Mouse (Mus musculus) kidney, embryonic 14.5 days (tissue): ENCODE measurements around the gene A830005F24Rik. TPM values are rescaled to one million over a fixed set of nuclear protein-coding genes. Genes with fewer than 3 reads are reported as not detected.
A peak's percentile ranks its signal among the peaks of the same experiment; 100 is the strongest.
"Not testable (repeated sequence)": the region's sequence is repeated elsewhere in the genome, so short reads cannot be mapped to it uniquely, and the experiment has no call there.

Source experiments
- ATAC-seq: fragments of 200-750 bp; cut with Nextera tagmentation; 2 replicates; pipeline ENCODE4 v1.8.0; 2017; ENCODE audit warnings: moderate number of reproducible peaks, mild to moderate bottlenecking, moderate TSS enrichment, moderate library complexity; ENCODE audit not compliant: low FRiP score, low TSS enrichment
- H3K27ac ChIP-seq: fragments of 300-500 bp; sonication (generic); 2 replicates; pipeline ENCODE4 v1.5.1; 2014; ENCODE audit warnings: low read depth, mild to moderate bottlenecking, low read length, moderate library complexity, mixed read lengths
- H3K27me3 ChIP-seq: fragments of 300-500 bp; sonication (generic); 2 replicates; pipeline ENCODE4 v1.6.1; 2014; ENCODE audit warnings: mild to moderate bottlenecking, low read length; ENCODE audit not compliant: control insufficient read depth, insufficient read depth
- H3K36me3 ChIP-seq: fragments of 300-500 bp; sonication (generic); 2 replicates; pipeline ENCODE4 v1.6.1; 2014; ENCODE audit warnings: low read length, mixed read lengths; ENCODE audit not compliant: control insufficient read depth, insufficient read depth
- H3K4me1 ChIP-seq: fragments of 300-500 bp; sonication (generic); 2 replicates; pipeline ENCODE4 v1.6.1; 2014; ENCODE audit warnings: low read length, mixed read lengths; ENCODE audit not compliant: control insufficient read depth, insufficient read depth
- H3K4me2 ChIP-seq: fragments of 300-500 bp; sonication (generic); replicated peaks from 2 replicates; pipeline ENCODE4 v1.6.1; 2014; ENCODE audit warnings: low read depth, mild to moderate bottlenecking, low read length
- H3K4me3 ChIP-seq: fragments of 300-500 bp; sonication (generic); 2 replicates; pipeline ENCODE4 v1.5.1; 2014; ENCODE audit warnings: mild to moderate bottlenecking, low read length
- H3K9ac ChIP-seq: fragments of 300-500 bp; sonication (generic); 2 replicates; pipeline ENCODE4 v1.6.1; 2014; ENCODE audit warnings: low read depth, mild to moderate bottlenecking, low read length, moderate library complexity
- H3K9me3 ChIP-seq: fragments of 300-500 bp; sonication (generic); 2 replicates; pipeline ENCODE4 v1.6.1; 2016; ENCODE audit warnings: low read length; ENCODE audit not compliant: control insufficient read depth
- WGBS: fragments of 180-500 bp; shearing (Covaris S2); extraction: QIAGEN DNeasy Blood & Tissue Kit; methylation state at CpG from one replicate; pipeline ENCODE4 v1.1.7; 2014; 5-methylcytosine and 5-hydroxymethylcytosine counted together
- polyA plus RNA-seq: library from polyadenylated mRNA; unstranded; fragments of >200 nt; fragmentation: Nextera tagmentation; extraction: Ambion mirVana; gene quantifications from 2 replicates; pipeline ENCODE4 v1.2.1, GENCODE M21; 2014

The A830005F24Rik gene
- polyA plus RNA-seq, 1 experiment from 2014 or later: 2.1 TPM

DNA sequence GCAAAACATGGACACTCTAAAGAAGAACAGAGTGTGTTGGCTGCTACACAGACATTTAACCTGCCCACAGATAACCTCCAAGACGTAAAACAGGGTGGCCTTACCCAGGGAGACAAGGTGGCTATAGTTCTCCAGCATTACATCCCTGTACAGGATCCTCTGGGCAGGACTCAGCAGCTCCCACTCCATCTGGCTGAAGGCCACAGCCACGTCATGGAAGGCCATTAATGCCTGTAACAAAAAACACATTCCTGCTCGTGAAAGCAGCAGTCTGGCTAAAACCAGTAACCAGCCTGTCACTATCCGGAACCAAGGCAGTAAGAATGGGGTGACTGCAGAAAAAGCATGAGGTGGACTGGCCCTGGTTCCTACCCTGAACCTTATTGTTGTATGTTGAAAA, 14.7 kb upstream of the A830005F24Rik start:
- peak; percentile 35; the same call in 1 of the 2 replicates for ATAC-seq
- 0 out of 2 replicates have a peak, but pooled peaks cover 3% of the 10 kb centered on the region for H3K4me1 ChIP-seq
- peaks cover 10% of the 10 kb centered on the region for H3K36me3 ChIP-seq
- no peak overlapping the region for H3K9ac ChIP-seq
- H3K9me3 ChIP-seq: no peaks in the 10 kb centered on the region
- WGBS: 46% methylated on average over 4 of the region's 4 CpGs
- no peak overlapping the region for H3K4me3 ChIP-seq
- no peak overlapping the region for H3K27ac ChIP-seq
- H3K4me2 ChIP-seq: no peak overlapping the region
- H3K27me3 ChIP-seq: no peaks in the 10 kb centered on the region

DNA sequence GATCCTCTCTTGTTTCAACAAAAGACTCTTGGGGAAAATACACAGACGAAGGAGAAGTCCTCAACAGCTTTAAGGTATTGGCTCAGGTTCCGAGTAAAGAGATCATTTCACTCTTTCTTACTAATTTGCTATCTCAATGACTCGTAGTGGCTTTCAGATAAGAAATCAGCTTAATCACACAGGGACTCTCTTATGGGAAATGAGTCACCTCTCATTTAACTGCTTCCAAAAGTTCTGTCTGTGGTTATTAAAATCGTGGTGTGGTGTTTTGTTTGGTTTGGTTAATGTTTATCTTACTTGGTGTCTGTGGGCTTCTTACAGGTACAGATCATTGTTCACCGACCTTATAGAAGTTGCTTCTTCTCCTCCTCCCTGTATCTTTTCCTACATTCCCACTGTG, 10.9 kb upstream of the A830005F24Rik start:
- H3K27ac ChIP-seq: no peak overlapping the region
- WGBS: 80% methylated on average over 5 of the region's 5 CpGs
- H3K9me3 ChIP-seq: no peaks in the 10 kb centered on the region
- H3K9ac ChIP-seq: no peak overlapping the region
- no peaks in the 10 kb centered on the region for H3K27me3 ChIP-seq
- no peak for ATAC-seq
- no peak overlapping the region for H3K4me2 ChIP-seq
- no peak overlapping the region for H3K4me3 ChIP-seq
- H3K4me1 ChIP-seq: 0 out of 2 replicates have a peak, but pooled peaks cover 3% of the 10 kb centered on the region
- peaks cover 31% of the 10 kb centered on the region for H3K36me3 ChIP-seq

DNA sequence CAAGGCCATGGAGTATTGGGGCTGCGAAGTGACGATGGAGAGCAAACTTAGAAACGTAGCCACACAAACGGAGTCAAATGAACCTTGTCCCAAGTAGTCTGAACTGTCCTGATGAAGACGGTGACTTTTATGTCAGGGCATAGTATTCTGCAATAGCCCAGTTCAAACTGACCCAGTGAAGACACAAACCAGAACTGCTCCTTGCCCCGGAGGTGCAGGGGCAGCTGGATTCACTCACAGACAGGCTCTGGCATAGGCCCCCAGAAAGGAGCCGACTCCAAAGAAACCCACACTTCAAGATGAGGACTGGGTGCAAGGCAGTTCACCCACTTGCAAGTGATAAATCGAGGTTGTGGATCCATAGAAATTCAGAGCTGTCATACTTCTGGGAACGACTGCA, 4.7 kb upstream of the A830005F24Rik start:
- no peaks in the 10 kb centered on the region for H3K9me3 ChIP-seq
- no peak overlapping the region for H3K4me2 ChIP-seq
- no peak for ATAC-seq
- no peaks in the 10 kb centered on the region for H3K27me3 ChIP-seq
- WGBS: 94% methylated on average over 9 of the region's 9 CpGs
- H3K36me3 ChIP-seq: peaks cover 23% of the 10 kb centered on the region
- no peaks in the 10 kb centered on the region for H3K4me1 ChIP-seq
- H3K9ac ChIP-seq: no peak overlapping the region
- H3K4me3 ChIP-seq: no peak overlapping the region
- no peak overlapping the region for H3K27ac ChIP-seq

DNA sequence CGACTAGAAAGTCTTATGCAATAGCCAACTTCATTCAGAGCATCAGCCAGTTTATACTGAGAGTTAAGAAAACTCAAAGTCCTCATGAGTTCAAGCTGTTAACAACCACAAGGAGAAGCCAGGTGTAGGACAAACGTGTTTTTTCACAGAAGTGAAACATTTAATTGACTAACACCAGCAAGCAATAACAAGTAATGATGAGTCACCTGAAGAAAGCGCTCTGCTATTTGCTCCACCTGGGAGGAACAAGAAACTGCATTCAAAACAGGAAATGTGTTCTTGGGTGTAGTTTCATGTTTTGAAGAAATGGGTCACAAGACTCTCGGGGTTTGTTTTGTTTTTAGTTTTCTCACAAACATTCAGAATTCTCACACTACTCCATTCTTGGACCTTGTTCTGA, 2.5 kb downstream of the A830005F24Rik start:
- no peaks in the 10 kb centered on the region for H3K4me1 ChIP-seq
- ATAC-seq: no peak
- no peak overlapping the region for H3K4me3 ChIP-seq
- H3K4me2 ChIP-seq: no peak overlapping the region
- H3K36me3 ChIP-seq: no peaks in the 10 kb centered on the region
- H3K9ac ChIP-seq: no peak overlapping the region
- 85% methylated on average over 4 of the region's 4 CpGs for WGBS
- H3K9me3 ChIP-seq: 0 out of 2 replicates have a peak, but pooled peaks cover 2% of the 10 kb centered on the region
- H3K27me3 ChIP-seq: no peaks in the 10 kb centered on the region
- no peak overlapping the region for H3K27ac ChIP-seq

DNA sequence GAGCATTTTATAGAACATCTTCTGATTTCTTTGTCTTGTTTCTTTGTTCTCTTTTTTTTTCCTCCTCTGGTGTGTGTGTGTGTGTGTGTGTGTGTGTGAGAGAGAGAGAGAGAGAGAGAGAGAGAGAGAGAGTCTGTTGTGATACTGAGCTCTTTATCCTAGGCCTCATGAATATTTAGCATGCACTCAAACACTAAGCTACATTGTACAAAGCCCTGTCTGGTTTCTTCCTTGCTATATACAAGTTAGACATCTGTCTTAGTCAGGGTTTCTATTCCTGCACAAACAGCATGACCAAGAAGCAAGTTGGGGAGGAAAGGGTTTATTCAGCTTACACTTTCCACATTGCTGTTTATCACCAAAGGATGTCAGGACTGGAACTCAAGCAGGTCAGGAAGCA, 5.8 kb downstream of the A830005F24Rik start:
- H3K27me3 ChIP-seq, H3K4me2 ChIP-seq, H3K9me3 ChIP-seq, ATAC-seq, H3K4me3 ChIP-seq, H3K4me1 ChIP-seq, H3K27ac ChIP-seq, H3K36me3 ChIP-seq, H3K9ac ChIP-seq: not testable (repeated sequence)

DNA sequence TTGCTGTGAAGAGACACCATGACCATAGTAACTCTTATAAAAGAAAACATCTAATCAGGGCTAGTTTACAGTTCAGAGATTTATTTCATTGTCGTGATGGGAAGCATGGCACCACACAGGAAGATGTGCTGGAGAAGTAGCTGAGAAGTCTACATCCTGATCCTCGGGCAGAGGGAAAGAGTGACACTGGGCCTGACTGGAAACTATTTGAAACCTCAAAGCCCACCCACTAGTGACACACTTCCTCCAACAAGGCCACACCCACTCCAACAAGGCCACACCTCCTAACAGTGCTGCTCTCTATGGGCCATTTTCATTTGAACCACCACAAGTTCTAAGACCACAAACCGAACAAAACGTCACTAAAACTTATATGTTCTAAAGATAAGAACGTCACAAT, 12.4 kb downstream of the A830005F24Rik start:
- Histone ChIP-seq H3K27me3 (no peaks in the 10 kb centered on the region), H3K27ac (no peak overlapping the region)
- ATAC-seq: no peak

DNA sequence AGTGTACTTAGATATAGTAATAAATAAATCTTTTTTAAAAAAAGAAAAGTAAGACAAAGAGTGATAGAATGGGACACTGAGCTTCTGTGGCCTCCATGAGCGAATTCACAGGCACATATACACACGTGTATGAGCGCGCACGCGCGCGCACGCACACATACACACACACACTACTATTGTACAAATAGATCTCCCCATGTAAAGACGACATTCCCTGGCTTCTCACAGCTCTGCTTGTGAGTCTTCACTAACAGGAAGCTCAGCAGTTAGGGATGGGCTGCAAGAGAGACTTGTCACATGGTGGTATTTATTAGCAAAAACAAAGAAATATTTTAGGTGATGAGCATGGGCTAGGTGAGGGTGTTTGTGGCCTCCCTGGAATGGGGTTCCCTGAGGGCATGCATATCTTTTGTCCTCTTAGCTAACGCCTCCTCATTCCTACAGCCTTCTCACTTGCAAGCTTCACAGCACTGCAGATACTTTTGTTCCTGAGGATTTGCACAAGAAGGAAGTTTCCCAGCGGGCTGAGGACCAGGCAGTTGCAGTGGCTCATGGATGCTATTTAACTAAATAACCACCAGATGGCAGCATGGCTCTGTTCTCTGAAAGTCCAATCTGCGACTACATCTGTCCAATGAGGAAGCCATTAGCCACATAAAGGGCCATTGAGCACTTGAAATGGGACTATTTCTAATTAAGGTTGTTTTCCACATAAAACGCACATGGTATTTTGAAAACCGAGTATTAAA, 14.9 kb downstream of the A830005F24Rik start:
- WGBS: 53% methylated on average over 15 of the region's 15 CpGs
- no peak overlapping the region for H3K9ac ChIP-seq
- no peaks in the 10 kb centered on the region for H3K4me1 ChIP-seq

More for the DNA sequence above, 12.4 kb downstream of the A830005F24Rik start:
- H3K4me1 ChIP-seq: no peaks in the 10 kb centered on the region
- H3K4me3 ChIP-seq: no peak overlapping the region
- no peak overlapping the region for H3K4me2 ChIP-seq
- no peak overlapping the region for H3K9ac ChIP-seq
- WGBS: 78% methylated on average over 5 of the region's 5 CpGs
- no peaks in the 10 kb centered on the region for H3K9me3 ChIP-seq
- H3K36me3 ChIP-seq: no peaks in the 10 kb centered on the region

DNA sequence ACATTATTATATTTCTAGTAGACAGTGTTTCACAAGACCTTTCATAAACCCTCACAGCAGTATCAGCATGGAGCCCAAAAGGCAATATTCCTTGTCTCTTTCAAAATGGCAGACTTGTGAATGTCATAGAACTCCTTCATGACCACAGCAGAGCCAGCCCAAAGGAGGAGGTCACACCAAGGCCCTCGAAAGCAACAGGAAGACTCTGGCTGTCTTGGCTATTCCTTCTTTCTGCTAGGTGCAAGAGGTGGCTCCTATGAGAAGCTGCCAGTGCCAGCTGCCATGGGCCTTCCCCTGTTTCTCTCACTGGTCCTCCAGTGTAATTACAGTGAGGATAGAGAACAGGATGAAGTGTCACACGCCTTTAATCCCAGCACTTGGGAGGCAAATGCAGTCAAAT, 15.7 kb downstream of the A830005F24Rik start:
- 62% methylated on average over 2 of the region's 2 CpGs for WGBS
- Histone ChIP-seq H3K9ac (no peak overlapping the region), H3K9me3 (no peaks in the 10 kb centered on the region), H3K27me3 (no peaks in the 10 kb centered on the region), H3K4me2 (no peak overlapping the region), H3K4me3 (no peak overlapping the region), H3K27ac (no peak overlapping the region), H3K4me1 (no peaks in the 10 kb centered on the region), H3K36me3 (peaks cover 6% of the 10 kb centered on the region; the same call in 1 of the 2 replicates)
- ATAC-seq: no peak

More for the DNA sequence above, 14.9 kb downstream of the A830005F24Rik start:
- no peak overlapping the region for H3K27ac ChIP-seq
- no peak overlapping the region for H3K4me3 ChIP-seq
- H3K27me3 ChIP-seq: no peaks in the 10 kb centered on the region
- peak; percentile 70 for ATAC-seq
- no peaks in the 10 kb centered on the region for H3K36me3 ChIP-seq
- no peak overlapping the region for H3K4me2 ChIP-seq
- no peaks in the 10 kb centered on the region for H3K9me3 ChIP-seq

DNA sequence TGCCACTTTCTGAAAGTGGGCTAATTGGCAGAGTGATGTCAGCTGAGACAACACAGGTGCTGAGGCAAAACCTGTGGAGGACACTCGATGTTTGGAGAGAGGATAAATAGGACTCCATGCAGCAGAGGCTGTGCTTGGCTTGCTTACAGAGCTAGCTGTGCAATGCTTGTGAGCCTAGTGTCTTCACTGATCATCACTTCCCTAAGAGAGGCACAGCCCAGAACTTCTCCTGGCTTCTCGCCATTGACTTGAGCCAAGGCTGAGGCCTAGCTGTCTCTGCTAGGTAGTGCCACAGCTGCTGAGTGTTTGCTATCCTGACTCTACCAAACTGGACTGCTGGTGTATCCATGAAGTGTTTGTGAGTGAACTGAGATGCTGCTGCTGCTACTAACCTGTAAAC, 17.3 kb downstream of the A830005F24Rik start:
- ATAC-seq: 0 out of 2 replicates have a peak, but pooled peaks have one; percentile 41
- Histone ChIP-seq H3K36me3 (peaks cover 21% of the 10 kb centered on the region; the same call in 1 of the 2 replicates), H3K4me1 (no peaks in the 10 kb centered on the region), H3K27ac (no peak overlapping the region), H3K27me3 (no peaks in the 10 kb centered on the region), H3K9ac (no peak overlapping the region), H3K4me3 (no peak overlapping the region), H3K4me2 (no peak overlapping the region), H3K9me3 (no peaks in the 10 kb centered on the region)
- 61% methylated on average over 2 of the region's 2 CpGs for WGBS
